Mouse (Mus musculus) CH12.LX (cell line): ENCODE results near the gene Cit. TPM values are rescaled to one million over a fixed set of nuclear protein-coding genes. Genes with fewer than 3 reads are reported as not detected.

ENCODE experiments used
- DNase-seq: peaks from one replicate; pipeline ENCODE4 v3.0.0-alpha.2; 2013; ENCODE audit errors: extremely low read depth
- H3K27ac ChIP-seq: 2 replicates; pipeline ENCODE4 v1.5.1; 2012; ENCODE audit warnings: low read depth, mild to moderate bottlenecking, control low read depth, moderate library complexity; ENCODE audit not compliant: insufficient read depth
- H3K27me3 ChIP-seq: replicated peaks from 2 replicates; pipeline ENCODE3; 2012; ENCODE audit warnings: inconsistent platforms
- H3K36me3 ChIP-seq, 2 experiments: replicated peaks in 1 of 2; 2 replicates each; pipeline versions ENCODE3 to v1.6.1; 2012; ENCODE audit warnings: inconsistent platforms in 1 of 2, low read length in 1 of 2, mild to moderate bottlenecking in 1 of 2, mixed read lengths in 1 of 2, moderate library complexity in 1 of 2; ENCODE audit not compliant: control insufficient read depth in 1 of 2, insufficient read depth in 1 of 2
- H3K4me1 ChIP-seq, 2 experiments: 2 replicates each; pipeline ENCODE4 v1.6.1; 2012; ENCODE audit warnings: inconsistent platforms in 1 of 2, moderate library complexity in 1 of 2; ENCODE audit not compliant: insufficient read depth in 2 of 2, control insufficient read depth in 1 of 2
- H3K4me2 ChIP-seq: 2 replicates; pipeline ENCODE4 v1.6.1; 2012; ENCODE audit warnings: low read depth, mild to moderate bottlenecking, control low read depth; ENCODE audit not compliant: poor library complexity, insufficient read depth, severe bottlenecking
- H3K4me3 ChIP-seq, 3 experiments: fragments of 150-350 bp in 1 of 3; sonication (generic) in 1 of 3; replicated peaks in 1 of 3; 2 replicates each; pipeline versions ENCODE3 to v1.5.1; 2011 to 2012; ENCODE audit warnings: low read depth in 2 of 3, low read length in 2 of 3, mild to moderate bottlenecking in 2 of 3, moderate library complexity in 2 of 3, control low read depth in 1 of 3, improper control_type of control experiment in 1 of 3, inconsistent platforms in 1 of 3, mixed read lengths in 1 of 3; ENCODE audit not compliant: poor library complexity in 1 of 3
- H3K79me2 ChIP-seq: replicated peaks from 2 replicates; pipeline ENCODE4 v1.6.1; 2012; ENCODE audit warnings: mild to moderate bottlenecking, moderate library complexity; ENCODE audit not compliant: control insufficient read depth, poor library complexity, insufficient read depth, severe bottlenecking; ENCODE audit errors: extremely low read depth
- H3K9ac ChIP-seq: 2 replicates; pipeline ENCODE4 v1.6.1; 2012; ENCODE audit warnings: low read depth, mild to moderate bottlenecking, control low read depth, moderate library complexity; ENCODE audit not compliant: insufficient read depth
- H3K9me3 ChIP-seq: replicated peaks from 2 replicates; pipeline ENCODE3; 2012; ENCODE audit warnings: low read length, inconsistent platforms, mixed read lengths
- CHD1 ChIP-seq: IDR thresholded peaks from 2 replicates; pipeline ENCODE4 v1.6.1; 2012; ENCODE audit warnings: low read depth, low read length, improper control_type of control experiment, inconsistent platforms
- E2F4 ChIP-seq: IDR thresholded peaks from 2 replicates; pipeline ENCODE4 v1.6.1; 2011; ENCODE audit warnings: low read depth, low read length, improper control_type of control experiment; ENCODE audit not compliant: insufficient replicate concordance
- ELF1 ChIP-seq: IDR thresholded peaks from 2 replicates; pipeline ENCODE4 v1.6.1; 2014; ENCODE audit warnings: low read depth, mild to moderate bottlenecking, inconsistent platforms, low read length, improper control_type of control experiment
- ETS1 ChIP-seq: conservative IDR thresholded peaks from 2 replicates; pipeline ENCODE4 v1.6.1; 2012; ENCODE audit warnings: low read depth, mild to moderate bottlenecking, inconsistent platforms, low read length, improper control_type of control experiment, moderate library complexity
- HCFC1 ChIP-seq: IDR thresholded peaks from 2 replicates; pipeline ENCODE4 v1.6.1; 2012; ENCODE audit warnings: low read depth, mild to moderate bottlenecking, inconsistent platforms, low read length, improper control_type of control experiment
- IRF4 ChIP-seq: IDR thresholded peaks from 2 replicates; pipeline ENCODE4 v1.6.1; 2014; ENCODE audit warnings: low read depth, mild to moderate bottlenecking, inconsistent platforms, low read length, improper control_type of control experiment
- JUND ChIP-seq: conservative IDR thresholded peaks from 2 replicates; pipeline ENCODE4 v1.6.1; 2011; ENCODE audit warnings: low read depth, low read length, improper control_type of control experiment
- KAT2A ChIP-seq: IDR thresholded peaks from 2 replicates; pipeline ENCODE4 v1.6.1; 2012; ENCODE audit warnings: low read length, improper control_type of control experiment, inconsistent platforms; ENCODE audit not compliant: insufficient replicate concordance
- MAFK ChIP-seq: IDR thresholded peaks from 2 replicates; pipeline ENCODE4 v1.6.1; 2011; ENCODE audit warnings: low read length, improper control_type of control experiment; ENCODE audit not compliant: insufficient replicate concordance
- MAZ ChIP-seq: IDR thresholded peaks from 2 replicates; pipeline ENCODE4 v1.6.1; 2012; ENCODE audit warnings: low read depth, mild to moderate bottlenecking, inconsistent platforms, low read length, improper control_type of control experiment, moderate library complexity
- MXI1 ChIP-seq: IDR thresholded peaks from 2 replicates; pipeline ENCODE4 v1.6.1; 2011; ENCODE audit warnings: mild to moderate bottlenecking, low read depth, low read length, improper control_type of control experiment
- MYC ChIP-seq: IDR thresholded peaks from 2 replicates; pipeline ENCODE4 v1.6.1; 2011; ENCODE audit warnings: low read depth, mild to moderate bottlenecking, improper control_type of control experiment, low read length
- NELFE ChIP-seq: IDR thresholded peaks from 2 replicates; pipeline ENCODE4 v1.6.1; 2011; ENCODE audit warnings: low read depth, low read length, improper control_type of control experiment
- NRF1 ChIP-seq: IDR thresholded peaks from 2 replicates; pipeline ENCODE4 v1.6.1; 2014; ENCODE audit warnings: low read depth, mild to moderate bottlenecking, inconsistent platforms, low read length, improper control_type of control experiment, moderate library complexity
- PAX5 ChIP-seq: IDR thresholded peaks from 2 replicates; pipeline ENCODE4 v1.6.1; 2012; ENCODE audit warnings: low read length, inconsistent platforms, mixed read lengths
- POLR2A ChIP-seq: IDR thresholded peaks from 2 replicates; pipeline ENCODE4 v1.6.1; 2011; ENCODE audit warnings: low read depth, mild to moderate bottlenecking, improper control_type of control experiment, low read length
- POLR2AphosphoS2 ChIP-seq: IDR thresholded peaks from 2 replicates; pipeline ENCODE4 v1.6.1; 2011; ENCODE audit warnings: low read depth, low read length, improper control_type of control experiment
- RAD21 ChIP-seq: IDR thresholded peaks from 2 replicates; pipeline ENCODE4 v1.6.1; 2011; ENCODE audit warnings: low read depth, mild to moderate bottlenecking, low read length, improper control_type of control experiment, moderate library complexity
- RCOR1 ChIP-seq: conservative IDR thresholded peaks from 2 replicates; pipeline ENCODE4 v1.6.1; 2012; ENCODE audit warnings: low read depth, mild to moderate bottlenecking, inconsistent platforms, low read length, improper control_type of control experiment
- SIN3A ChIP-seq: IDR thresholded peaks from 2 replicates; pipeline ENCODE4 v1.6.1; 2012; ENCODE audit warnings: low read length, improper control_type of control experiment, inconsistent platforms
- SMC3 ChIP-seq: IDR thresholded peaks from 2 replicates; pipeline ENCODE4 v1.6.1; 2011; ENCODE audit warnings: low read depth, low read length, improper control_type of control experiment
- TBP ChIP-seq: conservative IDR thresholded peaks from 2 replicates; pipeline ENCODE4 v1.6.1; 2011; ENCODE audit warnings: low read depth, low read length, improper control_type of control experiment
- USF1 ChIP-seq: IDR thresholded peaks from 2 replicates; pipeline ENCODE4 v1.6.1; 2014; ENCODE audit warnings: low read depth, mild to moderate bottlenecking, inconsistent platforms, low read length, improper control_type of control experiment
- USF2 ChIP-seq: conservative IDR thresholded peaks from 2 replicates; pipeline ENCODE4 v1.6.1; 2011; ENCODE audit warnings: low read depth, low read length, improper control_type of control experiment
- ZC3H11A ChIP-seq: IDR thresholded peaks from 2 replicates; pipeline ENCODE4 v1.6.1; 2012; ENCODE audit warnings: low read depth, mild to moderate bottlenecking, inconsistent platforms, low read length, improper control_type of control experiment
- dilution Hi-C: fragments of 300-500 bp; cut with MboI; formaldehyde crosslinking; loops from 2 replicates; pipeline ENCODE4 v1.14.3; 2020; ENCODE audit warnings: low sequenced_read_pairs; ENCODE audit not compliant: extremely low pct_unique_long_range_greater_than_20kb, extremely low pct_ligation_motif_present
- in situ Hi-C: fragments of 300-500 bp; cut with MboI; formaldehyde crosslinking; loops from 3 replicates; pipeline ENCODE4 v1.14.3; 2019; ENCODE audit warnings: low sequenced_read_pairs, low pct_ligation_motif_present, low pct_unique_long_range_greater_than_20kb, mixed read lengths
- polyA plus RNA-seq: library from polyadenylated mRNA; unstranded; fragments of >175 nt; gene quantifications from 2 replicates; pipeline ENCODE4 v1.2.1, GENCODE M21; 2012; ENCODE audit warnings: low read depth; ENCODE audit not compliant: insufficient read length
- total RNA-seq, 2 experiments: library from RNA; depleted of rRNA; stranded (reverse); fragments of 300-350 nt in 1 of 2; fragments of >200 nt in 1 of 2; gene quantifications; 2 replicates each; pipeline ENCODE4 v1.2.3; 2012 to 2014

The Cit gene
- total and polyA plus RNA-seq, 3 experiments: 7.0 to 24.9 (median 16.2) TPM

- in situ Hi-C loops (no loop called here), dilution Hi-C loops (no loop called here)
- no peak for DNase-seq
- H3K9me3 ChIP-seq: peaks cover 4% of the 10 kb centered on the region
- no peak overlapping the region for H3K27ac ChIP-seq
- no peak overlapping the region for H3K9ac ChIP-seq
- no peaks in the 10 kb centered on the region for H3K27me3 ChIP-seq
- TF ChIP-seq POLR2A (no peak), RCOR1 (no peak), MAFK (no peak), ELF1 (no peak), POLR2AphosphoS2 (no peak), SMC3 (no peak), IRF4 (no peak), MAZ (no peak), E2F4 (no peak), ETS1 (no peak), RAD21 (no peak), ZC3H11A (no peak), MYC (no peak), CHD1 (no peak), JUND (no peak), NELFE (no peak), USF2 (no peak)
- no peaks in the 10 kb centered on the region for H3K79me2 ChIP-seq
- H3K4me1 ChIP-seq: no peaks in the 10 kb centered on the region
- H3K36me3 ChIP-seq: peaks cover 25 to 83% of the 10 kb centered on the region in 2 experiments
- no peak overlapping the region for H3K4me2 ChIP-seq
- no peak overlapping the region for H3K4me3 ChIP-seq
These were observed 116.7 kb downstream of the Cit start for GRCm38 (mm10) chr5:115961809-115962208.

DNA sequence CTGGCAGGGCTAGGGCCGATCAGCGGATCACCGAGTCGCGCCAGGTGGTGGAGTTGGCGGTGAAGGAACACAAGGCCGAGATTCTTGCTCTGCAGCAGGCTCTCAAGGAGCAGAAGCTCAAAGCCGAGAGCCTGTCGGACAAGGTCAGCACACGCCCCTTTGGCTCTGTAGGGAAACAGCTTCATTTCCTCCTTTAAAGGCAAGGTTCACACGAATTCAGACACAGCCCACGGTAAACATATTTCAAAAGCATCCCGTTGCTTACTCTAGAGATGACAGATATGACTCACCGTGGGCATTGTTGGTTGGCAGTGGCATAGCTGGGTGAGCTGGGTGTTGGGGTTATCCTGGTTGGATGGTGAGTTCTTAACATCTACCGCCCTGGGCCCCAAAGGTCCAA is 126.2 kb downstream of the Cit start:
- no peak overlapping the region for H3K4me2 ChIP-seq
- in situ Hi-C loops (no loop called here), dilution Hi-C loops (no loop called here)
- no peaks in the 10 kb centered on the region for H3K79me2 ChIP-seq
- no peaks in the 10 kb centered on the region for H3K9me3 ChIP-seq
- TF ChIP-seq MXI1: no peak
- TF ChIP-seq KAT2A: no peak
- TF ChIP-seq CHD1: no peak
- TF ChIP-seq ZC3H11A: no peak
- no peak for TF ChIP-seq PAX5
- no peak for TF ChIP-seq TBP
- TF ChIP-seq HCFC1: no peak
- no peak for TF ChIP-seq RAD21
- TF ChIP-seq ETS1: no peak
- TF ChIP-seq MAFK: no peak
- TF ChIP-seq NRF1: no peak
- TF ChIP-seq E2F4: no peak
- no peak for TF ChIP-seq USF1
- no peak for TF ChIP-seq SIN3A
- no peak for TF ChIP-seq IRF4
- TF ChIP-seq USF2: no peak
- no peak overlapping the region for H3K4me3 ChIP-seq
- no peak overlapping the region for H3K9ac ChIP-seq
- no peak overlapping the region for H3K27ac ChIP-seq
- H3K36me3 ChIP-seq: peaks cover 40 to 89% of the 10 kb centered on the region in 2 experiments
- DNase-seq: no peak
- H3K27me3 ChIP-seq: no peaks in the 10 kb centered on the region
- H3K4me1 ChIP-seq: no peaks in the 10 kb centered on the region
